Mouse (Mus musculus) limb, embryonic 11.5 days (tissue): ENCODE results near the gene Pigb. TPM values are rescaled to one million over a fixed set of nuclear protein-coding genes. Genes with fewer than 3 reads are reported as not detected.

ENCODE experiments used
- ATAC-seq: fragments of 200-750 bp; cut with Nextera tagmentation; 2 replicates; pipeline ENCODE4 v1.8.0; 2017; ENCODE audit warnings: low read depth; ENCODE audit not compliant: insufficient number of reproducible peaks, low FRiP score, low TSS enrichment
- DNase-seq: peaks from one replicate; pipeline ENCODE4 v3.0.0-alpha.2; 2015; ENCODE audit warnings: low spot score
- H3K27ac ChIP-seq: fragments of 300-500 bp; sonication (generic); replicated peaks from 2 replicates; pipeline ENCODE4 v1.5.1; 2014; ENCODE audit warnings: low read depth, mild to moderate bottlenecking, low read length
- H3K27me3 ChIP-seq: fragments of 300-500 bp; sonication (generic); 2 replicates; pipeline ENCODE4 v1.6.1; 2014; ENCODE audit warnings: mild to moderate bottlenecking, low read length, mixed read lengths; ENCODE audit not compliant: control insufficient read depth, insufficient read depth
- H3K36me3 ChIP-seq: fragments of 300-500 bp; sonication (generic); 2 replicates; pipeline ENCODE4 v1.6.1; 2014; ENCODE audit warnings: mild to moderate bottlenecking, low read length, moderate library complexity, mixed read lengths; ENCODE audit not compliant: control insufficient read depth, insufficient read depth
- H3K4me1 ChIP-seq: fragments of 300-500 bp; sonication (generic); 2 replicates; pipeline ENCODE4 v1.6.1; 2014; ENCODE audit warnings: low read length, mixed read lengths; ENCODE audit not compliant: control insufficient read depth, insufficient read depth
- H3K4me2 ChIP-seq: fragments of 300-500 bp; sonication (generic); 2 replicates; pipeline ENCODE4 v1.6.1; 2014; ENCODE audit warnings: low read depth, mild to moderate bottlenecking, moderate library complexity; ENCODE audit not compliant: severe bottlenecking
- H3K4me3 ChIP-seq: fragments of 300-500 bp; sonication (generic); 2 replicates; pipeline ENCODE4 v1.5.1; 2014; ENCODE audit warnings: low read depth, low read length
- H3K9ac ChIP-seq: fragments of 300-500 bp; sonication (generic); 2 replicates; pipeline ENCODE4 v1.6.1; 2014; ENCODE audit warnings: mild to moderate bottlenecking, low read length
- H3K9me3 ChIP-seq: fragments of 300-500 bp; sonication (generic); 2 replicates; pipeline ENCODE4 v1.6.1; 2016; ENCODE audit warnings: low read length; ENCODE audit not compliant: control insufficient read depth
- WGBS: fragments of 180-500 bp; shearing (Covaris S2); extraction: QIAGEN DNeasy Blood & Tissue Kit; methylation state at CpG from one replicate; pipeline ENCODE4 v1.1.7; 2014; 5-methylcytosine and 5-hydroxymethylcytosine counted together
- polyA plus RNA-seq: library from polyadenylated mRNA; unstranded; fragments of >200 nt; fragmentation: Nextera tagmentation; extraction: Ambion mirVana; gene quantifications from 2 replicates; pipeline ENCODE4 v1.2.1, GENCODE M21; 2014

Pigb gene
- polyA plus RNA-seq = 16.6 and 18.2 TPM in 2 replicates

DNA sequence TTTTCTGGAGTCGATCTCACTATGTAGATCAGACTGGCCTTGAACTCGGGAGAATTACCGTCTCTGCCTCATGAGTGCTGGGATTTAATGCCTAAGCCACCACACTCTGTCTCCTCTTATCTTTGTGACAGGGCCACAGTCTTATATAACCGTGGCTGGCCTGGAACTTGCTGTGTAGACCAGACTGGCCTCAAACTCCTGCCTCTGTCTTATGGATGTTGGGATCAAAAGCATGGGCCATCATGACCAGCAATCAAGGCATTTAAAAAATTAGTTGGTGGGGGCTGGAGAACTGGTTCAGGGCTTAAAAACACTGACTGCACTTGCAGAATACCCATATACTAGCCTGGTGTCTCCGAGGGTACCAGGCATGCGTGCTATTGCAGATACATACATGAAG is at the start of gene Pigb:
Pigb (minus strand) TSS at position 299 of the 400 bp plus-strand sequence.
- WGBS = 30% methylated on average over 6 of the region's 6 CpGs
- no peak for DNase-seq

DNA sequence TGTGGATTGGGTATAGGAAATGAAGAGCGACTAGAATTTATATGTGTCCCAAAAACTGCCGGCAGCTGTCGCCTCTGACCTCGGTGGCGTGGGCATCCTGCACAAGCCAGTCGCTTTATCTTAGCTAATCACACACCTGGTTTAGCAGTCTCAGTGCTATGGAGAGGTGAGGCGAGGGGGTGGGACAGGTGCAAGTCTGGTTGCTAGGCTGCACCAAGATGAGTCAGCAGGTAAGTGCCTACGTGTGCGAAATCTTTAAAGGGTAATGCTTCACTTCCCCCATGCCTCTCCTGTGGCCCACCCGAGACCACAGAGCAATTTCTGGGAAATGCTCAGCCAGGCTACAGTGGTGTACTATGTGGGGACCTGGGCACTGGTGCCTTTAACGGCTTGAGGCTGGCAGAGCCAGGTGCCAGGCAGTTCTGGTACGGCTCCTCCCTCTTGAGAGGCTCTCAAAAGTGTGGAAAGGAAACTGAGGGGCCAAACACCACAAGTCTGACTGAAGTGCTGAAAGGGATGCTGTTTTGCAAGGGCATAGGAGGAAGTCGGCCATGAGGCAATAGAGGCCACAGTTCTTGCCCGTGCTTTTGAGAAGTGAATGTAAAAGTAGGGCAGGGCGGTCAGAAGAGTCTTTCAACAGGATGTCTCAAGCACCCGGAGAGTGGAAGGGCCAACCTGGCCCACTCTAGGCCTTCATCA is 49.2 kb upstream of the Pigb start:
- ATAC-seq (no peak), DNase-seq (no peak)
- Histone ChIP-seq H3K4me1 (no peaks in the 10 kb centered on the region), H3K27ac (no peak overlapping the region), H3K36me3 (no peaks in the 10 kb centered on the region), H3K4me2 (no peak overlapping the region), H3K9ac (no peak overlapping the region), H3K27me3 (no peaks in the 10 kb centered on the region), H3K9me3 (no peaks in the 10 kb centered on the region), H3K4me3 (no peak overlapping the region)
- 75% methylated on average over 16 of the region's 16 CpGs for WGBS

More for the DNA sequence above, at the start of gene Pigb:
- Histone ChIP-seq H3K36me3 (no peaks in the 10 kb centered on the region), H3K4me1 (peaks cover 9% of the 10 kb centered on the region; the same call in 1 of the 2 replicates), H3K9me3 (no peaks in the 10 kb centered on the region), H3K9ac (peak within 1 kb of the TSS; percentile 79), H3K4me2 (peak within 1 kb of the TSS; percentile 72), H3K27ac (peak within 1 kb of the TSS; percentile 62; the same call in 1 of the 2 replicates), H3K4me3 (peak within 1 kb of the TSS; percentile 81), H3K27me3 (no peaks in the 10 kb centered on the region)
- ATAC-seq = no peak

DNA sequence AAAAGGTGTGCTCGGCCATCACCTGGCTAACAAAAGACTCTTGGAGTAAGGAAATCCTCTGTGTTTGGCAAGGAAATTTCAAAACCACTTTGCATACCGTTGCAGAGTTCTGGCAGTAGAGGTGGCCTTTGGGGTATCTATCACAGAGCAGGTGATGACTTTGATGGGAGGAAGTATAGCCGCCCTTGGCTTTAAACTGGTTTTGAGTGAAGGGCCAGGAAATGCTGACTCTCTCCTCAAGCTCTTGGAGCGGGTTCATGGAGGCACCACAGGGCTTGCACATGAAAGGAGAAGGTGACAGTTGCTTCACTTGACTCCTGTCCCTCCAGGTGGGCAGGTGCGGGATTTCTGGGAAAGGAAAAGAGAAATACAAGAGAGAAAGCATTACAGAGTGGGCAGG is 47.4 kb upstream of the Pigb start:
- H3K4me2 ChIP-seq = no peak overlapping the region
- DNase-seq = no peak
- H3K9me3 ChIP-seq = no peaks in the 10 kb centered on the region
- no peak overlapping the region for H3K27ac ChIP-seq
- no peaks in the 10 kb centered on the region for H3K4me1 ChIP-seq
- no peak overlapping the region for H3K9ac ChIP-seq
- H3K27me3 ChIP-seq = no peaks in the 10 kb centered on the region
- ATAC-seq = no peak
- H3K4me3 ChIP-seq = no peak overlapping the region
- H3K36me3 ChIP-seq = no peaks in the 10 kb centered on the region
- WGBS = 76% methylated on average over 5 of the region's 5 CpGs

DNA sequence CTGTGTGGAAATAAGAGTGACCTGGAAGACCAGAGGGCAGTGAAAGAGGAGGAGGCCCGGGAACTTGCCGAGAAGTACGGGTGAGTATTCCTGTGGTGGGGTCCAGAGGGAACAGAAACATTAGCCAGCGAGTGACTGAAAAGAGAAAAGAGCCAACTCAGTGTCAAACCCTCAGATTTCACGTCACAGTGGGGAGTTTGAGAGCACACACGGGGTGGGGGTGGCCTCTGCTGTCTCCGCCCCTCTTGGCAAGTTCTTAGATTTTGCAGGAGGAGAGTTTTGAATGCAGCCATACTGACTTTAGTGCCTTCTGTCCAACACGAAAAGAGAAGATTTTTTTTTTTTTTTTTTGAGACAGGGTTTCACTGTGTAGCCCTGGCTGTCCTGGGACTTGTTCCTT is 46.9 kb upstream of the Pigb start:
- no peak overlapping the region for H3K27ac ChIP-seq
- H3K36me3 ChIP-seq = no peaks in the 10 kb centered on the region
- H3K4me3 ChIP-seq = no peak overlapping the region
- no peak overlapping the region for H3K4me2 ChIP-seq
- H3K4me1 ChIP-seq = no peaks in the 10 kb centered on the region
- no peak overlapping the region for H3K9ac ChIP-seq
- DNase-seq (no peak), ATAC-seq (no peak)
- no peaks in the 10 kb centered on the region for H3K9me3 ChIP-seq
- 66% methylated on average over 8 of the region's 8 CpGs for WGBS
- no peaks in the 10 kb centered on the region for H3K27me3 ChIP-seq

DNA sequence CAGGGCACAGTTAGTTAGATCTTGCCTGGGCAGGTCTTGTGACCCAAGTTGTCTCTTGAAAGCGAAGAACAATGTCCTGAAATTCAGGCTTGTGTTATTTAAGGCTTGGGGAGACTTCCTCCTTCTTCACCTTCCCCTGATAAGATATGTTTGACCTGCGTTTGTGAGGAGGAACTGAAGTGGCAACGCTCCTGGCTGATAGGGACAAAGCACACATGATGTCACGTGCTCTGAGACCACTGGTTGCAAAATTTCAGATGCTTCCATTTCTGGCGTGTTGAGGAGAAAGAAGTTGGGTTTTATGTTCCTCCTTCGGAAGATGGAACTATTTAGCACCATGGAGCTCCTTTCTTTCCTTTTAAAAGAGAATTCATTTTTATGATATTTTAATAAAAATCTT is 45.7 kb upstream of the Pigb start:
- H3K4me2 ChIP-seq = no peak overlapping the region
- no peaks in the 10 kb centered on the region for H3K9me3 ChIP-seq
- ATAC-seq = no peak
- H3K4me1 ChIP-seq = no peaks in the 10 kb centered on the region
- H3K27me3 ChIP-seq = no peaks in the 10 kb centered on the region
- H3K4me3 ChIP-seq = no peak overlapping the region
- H3K9ac ChIP-seq = no peak overlapping the region
- WGBS = 84% methylated on average over 6 of the region's 6 CpGs
- no peak overlapping the region for H3K27ac ChIP-seq
- DNase-seq = no peak
- no peaks in the 10 kb centered on the region for H3K36me3 ChIP-seq

DNA sequence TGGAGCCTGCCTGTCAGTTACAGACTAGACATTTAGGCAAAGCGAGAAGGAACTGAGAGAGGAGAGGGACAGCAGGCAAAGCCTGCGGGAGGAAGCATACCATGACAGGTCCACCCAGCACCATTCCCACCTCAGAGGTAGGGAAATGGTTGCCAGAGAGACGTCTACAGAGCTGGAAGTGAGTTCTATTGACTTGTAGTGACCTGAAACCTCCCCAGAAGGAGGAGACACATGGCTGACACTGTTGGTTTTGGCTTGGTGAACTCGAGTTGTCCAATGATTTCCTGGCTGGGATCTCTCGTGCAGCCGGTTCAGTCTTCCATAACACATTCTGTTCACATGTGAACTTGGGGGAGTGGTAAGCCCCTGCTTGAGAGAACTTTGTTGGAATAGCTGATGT is 43.8 kb upstream of the Pigb start:
- DNase-seq = no peak
- H3K4me2 ChIP-seq = no peak overlapping the region
- no peak overlapping the region for H3K4me3 ChIP-seq
- ATAC-seq = no peak
- WGBS = 73% methylated on average over 6 of the region's 6 CpGs
- no peaks in the 10 kb centered on the region for H3K27me3 ChIP-seq
- no peak overlapping the region for H3K9ac ChIP-seq
- no peak overlapping the region for H3K27ac ChIP-seq
- H3K4me1 ChIP-seq = no peaks in the 10 kb centered on the region
- no peaks in the 10 kb centered on the region for H3K9me3 ChIP-seq
- no peaks in the 10 kb centered on the region for H3K36me3 ChIP-seq

DNA sequence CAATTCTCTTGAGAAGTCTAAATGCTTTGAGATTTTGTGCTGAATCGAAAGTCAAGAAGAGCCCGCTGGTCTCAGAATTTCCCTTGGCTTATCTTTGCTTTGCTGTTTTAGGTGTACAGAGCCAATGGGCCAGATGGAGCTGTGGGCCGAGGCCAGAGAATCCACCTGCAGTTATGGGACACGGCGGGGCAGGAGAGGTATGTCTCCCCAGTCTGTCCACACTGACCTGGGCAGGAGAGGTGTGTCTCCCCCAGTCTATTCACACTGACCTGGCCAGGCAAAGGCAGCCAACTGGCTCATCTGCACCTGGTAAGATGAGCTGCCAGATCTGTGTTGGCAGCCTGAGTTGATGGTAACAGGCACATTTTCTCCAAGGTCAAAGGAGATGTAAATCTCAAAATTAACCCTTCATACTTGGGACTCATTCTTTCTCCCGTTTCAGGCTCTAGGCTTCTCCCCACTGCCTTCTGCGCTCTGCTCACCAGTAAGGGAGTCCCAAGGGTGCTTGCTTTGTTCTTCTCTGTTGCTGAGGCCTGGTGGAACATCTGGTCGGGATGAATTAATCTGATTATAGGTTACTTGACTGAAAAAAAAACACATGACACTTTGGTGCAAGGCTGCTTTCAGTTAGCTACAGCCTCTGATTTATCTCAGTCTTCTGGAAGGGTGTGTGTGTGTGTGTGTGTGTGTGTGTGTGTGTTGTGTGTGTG is 42.3 kb upstream of the Pigb start:
- ATAC-seq (no peak), DNase-seq (no peak)
- 77% methylated on average over 8 of the region's 8 CpGs for WGBS

DNA sequence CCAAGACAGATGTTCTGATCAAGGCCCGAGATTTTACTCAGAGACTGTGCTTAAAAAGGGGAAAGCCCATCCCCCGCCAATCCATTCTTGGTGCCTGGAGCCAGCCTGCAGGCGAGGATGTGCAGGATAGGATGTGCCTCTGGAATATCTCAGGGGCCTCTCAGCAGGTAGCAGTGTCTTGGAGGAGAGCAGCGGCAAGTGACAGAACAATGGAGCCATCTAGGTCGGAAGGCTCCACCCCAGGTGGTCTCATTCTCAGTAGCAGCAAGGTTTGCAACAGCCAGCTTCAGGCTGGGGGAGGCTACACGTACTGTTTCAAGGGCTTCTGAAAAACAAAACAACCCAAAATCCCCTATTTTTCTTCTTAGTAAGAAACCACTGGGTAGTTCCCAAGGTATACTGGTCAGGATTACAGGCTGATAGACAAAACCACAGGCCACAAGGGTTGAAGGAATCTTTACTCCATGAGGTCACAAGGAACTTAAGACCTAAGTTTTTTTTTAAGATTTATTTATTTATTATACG is 39.7 kb upstream of the Pigb start:
- Histone ChIP-seq H3K9me3 (no peaks in the 10 kb centered on the region), H3K9ac (no peak overlapping the region), H3K4me1 (no peaks in the 10 kb centered on the region), H3K4me3 (no peak overlapping the region), H3K27me3 (no peaks in the 10 kb centered on the region), H3K4me2 (no peak overlapping the region), H3K27ac (no peak overlapping the region), H3K36me3 (no peaks in the 10 kb centered on the region)
- ATAC-seq = no peak
- WGBS = 59% methylated on average over 7 of the region's 7 CpGs
- DNase-seq = no peak

More for the DNA sequence above, 42.3 kb upstream of the Pigb start:
- no peak overlapping the region for H3K27ac ChIP-seq
- H3K27me3 ChIP-seq = no peaks in the 10 kb centered on the region
- no peak overlapping the region for H3K9ac ChIP-seq
- H3K4me2 ChIP-seq = no peak overlapping the region
- no peaks in the 10 kb centered on the region for H3K36me3 ChIP-seq
- H3K9me3 ChIP-seq = no peaks in the 10 kb centered on the region
- H3K4me1 ChIP-seq = no peaks in the 10 kb centered on the region
- H3K4me3 ChIP-seq = no peak overlapping the region
